Mouse (Mus musculus) midbrain, embryonic 16.5 days (tissue): Measurements from ENCODE around the gene Nup37. TPM values are rescaled to one million over a fixed set of nuclear protein-coding genes. Genes with fewer than 3 reads are reported as not detected.

Experiments
- ATAC-seq: fragments of 200-750 bp; cut with Nextera tagmentation; 2 replicates; pipeline ENCODE4 v1.8.0; 2017; ENCODE audit warnings: moderate TSS enrichment
- H3K27ac ChIP-seq: fragments of 300-500 bp; sonication (generic); 2 replicates; pipeline ENCODE4 v1.5.1; 2014; ENCODE audit warnings: mild to moderate bottlenecking, low read length, mixed read lengths
- H3K27me3 ChIP-seq: fragments of 300-500 bp; sonication (generic); 2 replicates; pipeline ENCODE4 v1.6.1; 2014; ENCODE audit warnings: low read depth, low read length, mixed read lengths; ENCODE audit not compliant: control insufficient read depth, insufficient read depth
- H3K36me3 ChIP-seq: fragments of 300-500 bp; sonication (generic); 2 replicates; pipeline ENCODE4 v1.6.1; 2014; ENCODE audit warnings: mild to moderate bottlenecking, low read length, moderate library complexity, mixed read lengths; ENCODE audit not compliant: control insufficient read depth, insufficient read depth
- H3K4me1 ChIP-seq: fragments of 300-500 bp; sonication (generic); 2 replicates; pipeline ENCODE4 v1.6.1; 2014; ENCODE audit warnings: mild to moderate bottlenecking, low read length, mixed read lengths; ENCODE audit not compliant: control insufficient read depth, insufficient read depth
- H3K4me2 ChIP-seq: fragments of 300-500 bp; sonication (generic); 2 replicates; pipeline ENCODE4 v1.6.1; 2014; ENCODE audit warnings: mild to moderate bottlenecking, low read length, mixed read lengths
- H3K4me3 ChIP-seq: fragments of 300-500 bp; sonication (generic); 2 replicates; pipeline ENCODE4 v1.5.1; 2014; ENCODE audit warnings: low read depth, mild to moderate bottlenecking, low read length, moderate library complexity, mixed read lengths
- H3K9ac ChIP-seq: fragments of 300-500 bp; sonication (generic); 2 replicates; pipeline ENCODE4 v1.6.1; 2014; ENCODE audit warnings: low read depth, low read length, mixed read lengths
- H3K9me3 ChIP-seq: fragments of 300-500 bp; sonication (generic); replicated peaks from 2 replicates; pipeline ENCODE4 v1.6.1; 2014; ENCODE audit warnings: mild to moderate bottlenecking, low read length, mixed read lengths; ENCODE audit not compliant: control insufficient read depth, poor library complexity, severe bottlenecking
- WGBS: fragments of 180-500 bp; shearing (Covaris S2); extraction: QIAGEN DNeasy Blood & Tissue Kit; methylation state at CpG from one replicate; pipeline ENCODE4 v1.1.7; 2014; 5-methylcytosine and 5-hydroxymethylcytosine counted together
- polyA plus RNA-seq: library from polyadenylated mRNA; unstranded; fragments of >200 nt; fragmentation: Nextera tagmentation; extraction: Ambion mirVana; gene quantifications from 2 replicates; pipeline ENCODE4 v1.2.1, GENCODE M21; 2015

The Nup37 gene
- polyA plus RNA-seq, 1 experiment from 2014 or later, result 20.6 TPM

DNA sequence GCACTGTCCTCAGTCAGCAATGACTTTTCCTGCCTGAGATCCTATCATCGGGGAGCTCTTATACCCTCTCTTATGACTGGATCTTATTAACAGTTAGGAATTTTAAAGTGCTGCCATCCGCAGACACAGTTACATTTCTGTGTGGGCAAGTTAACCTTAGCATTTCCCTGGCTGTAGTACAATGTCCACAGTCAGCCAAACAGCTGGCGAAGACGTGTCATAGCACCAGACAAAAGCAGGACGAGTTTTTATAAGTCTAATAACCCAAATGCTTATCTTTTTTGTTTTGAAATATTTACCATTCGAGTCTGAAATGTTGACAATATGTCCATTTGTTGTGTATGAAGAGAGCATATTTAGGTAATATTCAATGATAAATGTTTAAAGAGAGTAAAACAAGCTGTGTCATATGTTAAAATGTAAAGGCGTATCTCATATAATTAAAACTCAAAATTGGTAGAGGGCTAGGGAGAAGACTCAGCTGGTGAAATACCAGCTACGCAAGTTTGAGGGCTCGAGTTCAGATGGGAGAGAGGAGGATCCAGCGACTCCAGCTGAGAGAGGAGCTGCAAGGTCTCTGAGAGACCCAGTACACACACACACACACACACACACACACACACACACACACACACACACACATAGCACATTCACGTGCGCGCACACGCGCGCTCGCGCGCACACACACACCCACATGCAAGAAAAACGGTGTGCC, 68.2 kb downstream of the Nup37 start:
- no peak overlapping the region for H3K9ac ChIP-seq
- H3K4me1 ChIP-seq, result no peaks in the 10 kb centered on the region
- H3K4me2 ChIP-seq, result no peak overlapping the region
- H3K36me3 ChIP-seq, result peaks cover 2% of the 10 kb centered on the region; the same call in 1 of the 2 replicates
- ATAC-seq, result no peak
- H3K4me3 ChIP-seq, result no peak overlapping the region
- no peaks in the 10 kb centered on the region for H3K9me3 ChIP-seq
- no peak overlapping the region for H3K27ac ChIP-seq
- H3K27me3 ChIP-seq, result no peaks in the 10 kb centered on the region
- 95% methylated on average over 20 of the region's 20 CpGs for WGBS

DNA sequence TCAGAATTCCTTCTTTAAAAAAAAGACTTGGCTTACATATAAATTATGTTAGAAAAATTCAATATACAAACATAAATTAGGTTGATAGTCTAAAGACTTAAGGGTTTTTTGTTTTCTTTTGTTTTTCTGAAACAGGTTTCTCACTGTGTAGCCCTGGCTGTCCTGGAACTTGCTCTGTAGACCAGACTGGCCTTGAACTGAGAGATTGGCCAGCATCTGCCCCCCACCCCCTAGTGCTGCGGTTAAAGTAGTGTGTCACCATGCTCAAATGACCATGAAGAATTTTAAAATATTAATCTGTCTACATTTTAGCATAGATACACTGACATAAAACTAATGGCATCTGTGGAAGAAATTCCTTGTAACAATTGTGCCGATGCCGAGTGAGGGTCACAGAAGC, 71.4 kb downstream of the Nup37 start:
- WGBS, result 99% methylated on average over 3 of the region's 3 CpGs
- no peaks in the 10 kb centered on the region for H3K27me3 ChIP-seq
- peaks cover 3% of the 10 kb centered on the region; the same call in 1 of the 2 replicates for H3K36me3 ChIP-seq
- H3K9ac ChIP-seq, result no peak overlapping the region
- no peak overlapping the region for H3K27ac ChIP-seq
- no peaks in the 10 kb centered on the region for H3K9me3 ChIP-seq
- no peaks in the 10 kb centered on the region for H3K4me1 ChIP-seq
- no peak for ATAC-seq
- no peak overlapping the region for H3K4me3 ChIP-seq
- no peak overlapping the region for H3K4me2 ChIP-seq

DNA sequence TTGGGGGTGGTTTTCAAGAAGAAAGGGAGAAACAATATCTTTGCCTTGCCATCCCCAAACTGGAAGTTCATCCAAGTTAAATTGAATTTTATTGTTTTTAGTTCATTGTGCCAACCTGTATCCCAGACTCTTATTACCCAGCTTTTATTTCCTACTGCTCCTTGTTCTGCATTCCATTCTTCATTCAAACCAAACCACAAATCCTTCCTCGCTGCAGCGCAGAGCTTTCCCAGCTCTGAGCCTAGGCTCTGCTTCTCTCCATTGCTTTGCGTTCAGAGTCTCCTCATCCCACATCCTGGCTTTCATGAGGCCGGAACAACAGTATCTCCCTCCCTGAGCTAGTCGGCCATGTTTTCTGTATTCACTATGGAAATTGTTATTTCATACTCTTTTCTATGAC, 74.9 kb downstream of the Nup37 start:
- Histone ChIP-seq H3K27ac (no peak overlapping the region), H3K36me3 (0 out of 2 replicates have a peak, but pooled peaks cover 2% of the 10 kb centered on the region), H3K4me2 (no peak overlapping the region), H3K4me1 (no peaks in the 10 kb centered on the region), H3K27me3 (no peaks in the 10 kb centered on the region), H3K9ac (no peak overlapping the region), H3K9me3 (no peaks in the 10 kb centered on the region), H3K4me3 (no peak overlapping the region)
- WGBS, result 87% methylated on average over 5 of the region's 5 CpGs
- no peak for ATAC-seq

DNA sequence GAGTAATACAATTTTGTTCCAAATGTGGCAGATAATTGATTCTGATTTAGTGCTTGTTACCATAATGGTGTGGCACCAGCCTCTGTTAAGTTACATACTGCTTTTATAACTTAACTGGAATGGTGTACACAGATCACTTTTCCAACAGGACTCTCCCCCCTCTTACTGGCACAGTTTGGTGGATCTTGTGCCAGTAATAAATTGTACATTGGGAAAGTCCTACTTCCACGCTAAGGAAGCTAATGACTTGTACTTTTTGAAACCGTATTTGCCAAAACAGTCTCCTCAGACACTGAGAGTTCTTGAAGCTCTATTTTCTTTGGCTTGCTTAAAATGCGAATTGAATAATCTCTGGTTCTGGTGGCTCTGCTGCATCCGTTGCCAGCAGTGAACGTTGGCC, 78.6 kb downstream of the Nup37 start:
- no peak for ATAC-seq
- H3K36me3 ChIP-seq, result peaks cover 4% of the 10 kb centered on the region; the same call in 1 of the 2 replicates

DNA sequence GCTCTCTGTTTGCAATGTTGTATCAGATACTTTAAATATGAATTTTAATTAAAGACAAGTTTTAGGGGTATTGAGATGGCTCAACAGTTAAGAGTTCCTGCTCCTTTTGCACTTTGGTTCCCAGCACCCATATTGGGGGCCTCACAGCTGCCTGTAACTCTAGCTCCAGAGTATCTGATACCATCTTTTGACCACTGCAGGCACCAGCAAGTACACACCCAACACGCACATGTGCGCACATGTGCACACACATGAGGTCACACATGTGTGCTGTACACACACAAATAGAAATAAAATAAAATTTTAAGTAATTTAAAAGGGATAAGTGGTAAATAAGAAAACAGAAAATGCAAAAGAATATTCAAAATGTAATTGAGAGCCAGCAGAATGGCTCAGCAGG, 81.2 kb downstream of the Nup37 start:
- Histone ChIP-seq H3K9me3 (no peaks in the 10 kb centered on the region), H3K27me3 (no peaks in the 10 kb centered on the region), H3K27ac (no peak overlapping the region), H3K4me3 (no peak overlapping the region), H3K4me1 (no peaks in the 10 kb centered on the region), H3K36me3 (peaks cover 4% of the 10 kb centered on the region; the same call in 1 of the 2 replicates), H3K9ac (no peak overlapping the region), H3K4me2 (no peak overlapping the region)
- no peak for ATAC-seq
- 96% methylated on average over 2 of the region's 2 CpGs for WGBS

More for the DNA sequence above, 78.6 kb downstream of the Nup37 start:
- Histone ChIP-seq H3K4me1 (no peaks in the 10 kb centered on the region), H3K9ac (no peak overlapping the region), H3K9me3 (no peaks in the 10 kb centered on the region), H3K4me3 (no peak overlapping the region), H3K27ac (no peak overlapping the region), H3K4me2 (no peak overlapping the region), H3K27me3 (no peaks in the 10 kb centered on the region)
- WGBS, result 93% methylated on average over 5 of the region's 5 CpGs

Other genes with a start within 250 kb of the Nup37 start
- gene Pmch, start 55.9 kb upstream of the Nup37 start, polyA plus RNA-seq, result 12.8 and 60.5 TPM in 2 replicates
- 1.4 TPM in 2 replicates for gene Parpbp, start 51 bp upstream of the Nup37 start, polyA plus RNA-seq
- 39.7 and 40.3 TPM in 2 replicates for gene Washc3, start 54.1 kb downstream of the Nup37 start, polyA plus RNA-seq
- 0.57 and 0.80 TPM in 2 replicates for gene Dram1, start 232.1 kb downstream of the Nup37 start, polyA plus RNA-seq
- 23.2 and 25.9 TPM in 2 replicates for gene Gnptab, start 232.1 kb downstream of the Nup37 start, polyA plus RNA-seq